Mouse (Mus musculus): Measurements from ENCODE around the gene Rxrg. TPM values are rescaled to one million over a fixed set of nuclear protein-coding genes. Genes with fewer than 3 reads are reported as not detected.

Rxrg gene
- polyA plus RNA-seq, 1 experiment from 2014 or later = 8.2 TPM

DNA sequence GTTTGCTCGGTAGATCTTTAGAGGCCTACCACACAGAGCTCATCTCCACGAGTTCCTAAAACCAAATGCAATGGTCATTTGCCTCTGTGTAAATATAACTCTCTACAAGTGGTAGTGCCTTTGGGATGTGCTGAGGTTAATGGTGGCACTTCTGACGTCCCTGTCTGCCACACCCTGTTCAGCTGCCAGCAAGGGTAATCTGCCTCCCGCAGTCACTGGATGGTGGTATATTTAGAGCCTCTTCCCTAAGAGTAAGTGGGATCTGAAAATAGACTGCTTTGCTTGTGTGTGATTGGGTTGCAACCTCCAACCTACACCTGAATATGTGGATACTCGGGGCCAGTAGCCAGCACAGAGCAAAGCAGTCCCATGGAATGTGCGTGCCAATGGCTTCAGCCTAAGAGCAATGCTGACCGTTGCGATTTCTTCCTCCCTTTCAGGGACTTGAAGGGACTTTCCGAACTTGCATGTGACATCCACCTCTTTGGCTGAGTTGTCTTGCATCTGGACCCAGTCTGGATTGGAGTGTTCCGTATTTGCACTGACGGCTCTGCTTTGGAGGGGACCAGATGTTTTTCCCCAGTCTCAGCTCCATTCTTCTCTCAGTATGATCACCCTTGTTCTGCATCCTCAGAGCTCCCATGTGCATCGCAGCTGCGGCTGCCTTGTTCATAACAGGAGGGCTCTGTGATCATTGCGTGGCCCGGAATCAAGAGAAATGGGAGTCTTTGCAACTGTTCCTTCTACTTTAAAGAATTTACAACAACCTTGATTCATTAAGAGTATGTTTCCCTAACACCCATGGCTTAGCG is 9.2 kb upstream of the Rxrg start:
- no peaks in the 10 kb centered on the region for H3K9me3 ChIP-seq (ENCODE audit: control insufficient read depth, low read length)
- no peaks in the 10 kb centered on the region for H3K4me1 ChIP-seq (ENCODE audit: control insufficient read depth, insufficient read depth, low read length)
- H3K9ac ChIP-seq (ENCODE audit: low read length) = no peak overlapping the region
- DNase-seq (ENCODE audit: low spot score) (no peak), ATAC-seq (ENCODE audit: insufficient read depth, low FRiP score, low TSS enrichment) (no peak)
- 82% methylated on average over 16 of the region's 16 CpGs for WGBS
- H3K27ac ChIP-seq (ENCODE audit: low read depth, low read length) = no peak overlapping the region
- no peaks in the 10 kb centered on the region for H3K36me3 ChIP-seq (ENCODE audit: control insufficient read depth, insufficient read depth, low read length)
- no peak overlapping the region for H3K4me3 ChIP-seq (ENCODE audit: low read depth, low read length)
- no peaks in the 10 kb centered on the region for H3K27me3 ChIP-seq (ENCODE audit: control insufficient read depth, insufficient read depth, low read length)
- no peak overlapping the region for H3K4me2 ChIP-seq (ENCODE audit: low read depth)

DNA sequence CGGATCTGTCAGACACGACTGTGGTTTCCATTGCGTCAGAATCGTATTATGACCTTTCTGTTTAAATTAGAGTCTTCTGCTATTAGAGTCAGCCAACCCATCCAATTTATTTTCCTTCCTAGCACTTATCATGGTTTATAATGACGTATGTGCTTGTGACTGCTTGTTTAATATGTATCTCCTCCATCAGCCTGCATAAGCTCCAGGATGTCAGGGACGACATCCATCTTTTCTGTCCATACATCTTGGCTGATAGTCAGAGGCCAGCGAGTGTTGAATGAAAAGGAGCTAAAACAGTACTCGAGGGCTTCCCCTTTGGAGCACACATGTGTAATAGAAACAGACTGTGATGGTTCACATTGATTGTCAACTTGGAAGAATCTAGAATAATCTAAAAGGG is 6.0 kb upstream of the Rxrg start:
- no peaks in the 10 kb centered on the region for H3K4me1 ChIP-seq (ENCODE audit: control insufficient read depth, insufficient read depth, low read length)
- H3K4me2 ChIP-seq (ENCODE audit: low read depth) = no peak overlapping the region
- H3K27me3 ChIP-seq (ENCODE audit: control insufficient read depth, insufficient read depth, low read length) = no peaks in the 10 kb centered on the region
- no peaks in the 10 kb centered on the region for H3K36me3 ChIP-seq (ENCODE audit: control insufficient read depth, insufficient read depth, low read length)
- WGBS = 85% methylated on average over 8 of the region's 8 CpGs
- H3K4me3 ChIP-seq (ENCODE audit: low read depth, low read length) = no peak overlapping the region
- no peaks in the 10 kb centered on the region for H3K9me3 ChIP-seq (ENCODE audit: control insufficient read depth, low read length)
- no peak for DNase-seq (ENCODE audit: low spot score)
- H3K9ac ChIP-seq (ENCODE audit: low read length) = no peak overlapping the region
- ATAC-seq (ENCODE audit: insufficient read depth, low FRiP score, low TSS enrichment) = no peak
- H3K27ac ChIP-seq (ENCODE audit: low read depth, low read length) = no peak overlapping the region

DNA sequence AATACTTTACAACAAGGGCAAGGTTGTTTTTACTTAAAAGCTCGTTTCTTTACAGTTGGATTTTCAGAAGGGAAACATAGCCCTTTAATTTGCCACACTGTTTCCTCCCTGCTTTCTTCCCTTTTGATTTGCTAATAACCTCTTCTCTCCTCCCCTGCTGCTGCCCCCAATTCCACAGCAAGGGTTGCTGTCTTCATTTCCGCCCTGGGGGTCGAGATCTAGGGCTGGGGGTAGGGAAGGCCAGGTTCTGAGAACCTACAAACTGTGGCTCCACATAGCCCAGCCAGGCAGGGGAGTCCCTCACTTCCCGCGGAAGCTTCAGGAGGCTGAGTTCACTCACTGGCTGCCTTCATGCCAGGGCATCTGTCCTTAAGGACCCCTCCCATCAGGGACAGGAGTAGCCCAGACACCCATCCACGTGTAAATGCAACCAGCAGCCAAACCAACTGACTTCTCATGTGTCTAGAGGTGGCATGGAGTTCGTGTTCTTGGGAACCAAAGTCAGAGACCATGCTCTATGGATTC is 1.1 kb downstream of the Rxrg start:
- H3K27me3 ChIP-seq (ENCODE audit: control insufficient read depth, insufficient read depth, low read length) = no peaks in the 10 kb centered on the region
- no peaks in the 10 kb centered on the region for H3K9me3 ChIP-seq (ENCODE audit: control insufficient read depth, low read length)
- no peaks in the 10 kb centered on the region for H3K36me3 ChIP-seq (ENCODE audit: control insufficient read depth, insufficient read depth, low read length)
- no peak; the same call in 1 of the 2 replicates for ATAC-seq (ENCODE audit: insufficient read depth, low FRiP score, low TSS enrichment)
- H3K27ac ChIP-seq (ENCODE audit: low read depth, low read length) = no peak overlapping the region
- peak overlapping the region; percentile 29; the same call in 1 of the 2 replicates for H3K4me3 ChIP-seq (ENCODE audit: low read depth, low read length)
- WGBS = 7% methylated on average over 7 of the region's 7 CpGs
- DNase-seq (ENCODE audit: low spot score) = no peak
- H3K4me2 ChIP-seq (ENCODE audit: low read depth) = peak overlapping the region; percentile 68; the same call in 1 of the 2 replicates
- 0 out of 2 replicates have a peak, but pooled peaks cover 3% of the 10 kb centered on the region for H3K4me1 ChIP-seq (ENCODE audit: control insufficient read depth, insufficient read depth, low read length)
- no peak overlapping the region for H3K9ac ChIP-seq (ENCODE audit: low read length)

DNA sequence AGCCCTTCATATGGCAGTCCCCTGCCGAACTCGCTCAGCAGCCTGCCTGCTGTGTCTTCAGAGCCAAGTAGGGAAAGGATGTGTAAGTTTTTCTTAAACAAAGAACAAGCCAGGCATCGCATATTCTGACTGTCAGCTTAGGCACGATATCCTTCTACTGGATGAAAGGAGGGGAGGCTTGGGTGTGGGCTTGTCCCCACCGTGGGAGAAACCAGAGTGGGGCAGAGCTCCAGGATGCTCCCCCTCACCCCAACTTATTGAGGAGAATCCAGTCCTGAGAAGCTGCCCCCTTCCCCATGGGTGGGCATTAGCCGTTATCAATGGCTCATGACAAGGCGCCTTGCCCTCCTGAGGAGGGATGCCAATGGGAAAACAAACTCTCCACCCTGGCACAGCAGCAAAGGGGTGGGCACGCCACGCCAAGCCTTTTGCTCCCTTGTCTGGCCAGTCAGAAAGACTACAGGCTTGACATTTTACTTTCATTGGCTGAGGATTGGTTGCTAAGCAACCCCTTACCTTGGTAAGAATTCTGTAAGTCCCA is 10.1 kb downstream of the Rxrg start:
- Histone ChIP-seq H3K4me2 (ENCODE audit: low read depth) (no peak overlapping the region), H3K9me3 (ENCODE audit: control insufficient read depth, low read length) (no peaks in the 10 kb centered on the region), H3K4me1 (ENCODE audit: control insufficient read depth, insufficient read depth, low read length) (0 out of 2 replicates have a peak, but pooled peaks cover 2% of the 10 kb centered on the region), H3K27me3 (ENCODE audit: control insufficient read depth, insufficient read depth, low read length) (no peaks in the 10 kb centered on the region), H3K4me3 (ENCODE audit: low read depth, low read length) (no peak overlapping the region), H3K27ac (ENCODE audit: low read depth, low read length) (no peak overlapping the region), H3K9ac (ENCODE audit: low read length) (no peak overlapping the region), H3K36me3 (ENCODE audit: control insufficient read depth, insufficient read depth, low read length) (no peaks in the 10 kb centered on the region)
- DNase-seq (ENCODE audit: low spot score) = no peak
- 44% methylated on average over 9 of the region's 9 CpGs for WGBS
- peak; percentile 50; the same call in 1 of the 2 replicates for ATAC-seq (ENCODE audit: insufficient read depth, low FRiP score, low TSS enrichment)

- H3K4me3 ChIP-seq (ENCODE audit: low read depth, low read length) = no peak overlapping the region
- H3K27ac ChIP-seq (ENCODE audit: low read depth, low read length) = no peak overlapping the region
- ATAC-seq (ENCODE audit: insufficient read depth, low FRiP score, low TSS enrichment) (no peak), DNase-seq (ENCODE audit: low spot score) (no peak)
- no peaks in the 10 kb centered on the region for H3K36me3 ChIP-seq (ENCODE audit: control insufficient read depth, insufficient read depth, low read length)
- no peaks in the 10 kb centered on the region for H3K27me3 ChIP-seq (ENCODE audit: control insufficient read depth, insufficient read depth, low read length)
- no peaks in the 10 kb centered on the region for H3K4me1 ChIP-seq (ENCODE audit: control insufficient read depth, insufficient read depth, low read length)
- no peak overlapping the region for H3K4me2 ChIP-seq (ENCODE audit: low read depth)
- H3K9ac ChIP-seq (ENCODE audit: low read length) = no peak overlapping the region
- 85% methylated on average over 14 of the region's 14 CpGs for whole genome bisulfite sequencing
- H3K9me3 ChIP-seq (ENCODE audit: control insufficient read depth, low read length) = no peaks in the 10 kb centered on the region
Measured at GRCm38 (mm10) chr1:167617131-167617530, 18.9 kb downstream of the Rxrg start.

- no peak for DNase-seq (ENCODE audit: low spot score)
Measured at GRCm38 (mm10) chr1:167617995-167618489, 19.9 kb downstream of the Rxrg start.

GRCm38 (mm10) chr1:167620206-167620795 is 22.1 kb downstream of the Rxrg start:
- 75% methylated on average over 15 of the region's 15 CpGs for WGBS
- Histone ChIP-seq H3K27ac (ENCODE audit: low read depth, low read length) (no peak overlapping the region), H3K27me3 (ENCODE audit: control insufficient read depth, insufficient read depth, low read length) (no peaks in the 10 kb centered on the region), H3K9ac (ENCODE audit: low read length) (no peak overlapping the region), H3K4me2 (ENCODE audit: low read depth) (no peak overlapping the region), H3K9me3 (ENCODE audit: control insufficient read depth, low read length) (no peaks in the 10 kb centered on the region), H3K4me3 (ENCODE audit: low read depth, low read length) (no peak overlapping the region), H3K36me3 (ENCODE audit: control insufficient read depth, insufficient read depth, low read length) (no peaks in the 10 kb centered on the region), H3K4me1 (ENCODE audit: control insufficient read depth, insufficient read depth, low read length) (no peaks in the 10 kb centered on the region)
- ATAC-seq (ENCODE audit: insufficient read depth, low FRiP score, low TSS enrichment) = no peak
- DNase-seq (ENCODE audit: low spot score) = no peak

More at GRCm38 (mm10) chr1:167617995-167618489, 19.9 kb downstream of the Rxrg start:
- Histone ChIP-seq H3K9ac (ENCODE audit: low read length) (no peak overlapping the region), H3K4me3 (ENCODE audit: low read depth, low read length) (no peak overlapping the region), H3K27ac (ENCODE audit: low read depth, low read length) (no peak overlapping the region), H3K4me2 (ENCODE audit: low read depth) (no peak overlapping the region), H3K9me3 (ENCODE audit: control insufficient read depth, low read length) (no peaks in the 10 kb centered on the region), H3K4me1 (ENCODE audit: control insufficient read depth, insufficient read depth, low read length) (no peaks in the 10 kb centered on the region), H3K27me3 (ENCODE audit: control insufficient read depth, insufficient read depth, low read length) (no peaks in the 10 kb centered on the region), H3K36me3 (ENCODE audit: control insufficient read depth, insufficient read depth, low read length) (no peaks in the 10 kb centered on the region)
- WGBS = 86% methylated on average over 18 of the region's 18 CpGs
- ATAC-seq (ENCODE audit: insufficient read depth, low FRiP score, low TSS enrichment) = no peak

DNA sequence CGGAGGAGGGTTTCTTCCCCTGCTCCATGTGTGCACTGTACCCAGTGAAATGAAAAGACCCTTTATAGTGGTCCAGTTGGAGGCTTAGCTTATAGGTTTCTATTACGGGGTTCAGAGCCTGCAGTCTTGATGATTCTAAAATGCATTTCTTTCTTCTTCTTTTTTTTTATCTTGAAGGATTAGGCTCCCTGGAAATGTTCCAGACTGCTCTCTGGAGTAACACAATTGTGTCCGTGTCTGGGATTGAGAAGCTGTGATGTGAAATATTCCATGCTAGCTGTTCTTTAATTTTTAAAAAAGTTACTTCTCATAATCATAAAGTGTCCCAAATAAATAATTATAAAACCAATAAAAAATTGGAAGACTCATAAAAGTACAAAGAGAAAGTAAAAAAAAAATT is 26.9 kb downstream of the Rxrg start:
- no peaks in the 10 kb centered on the region for H3K4me1 ChIP-seq (ENCODE audit: control insufficient read depth, insufficient read depth, low read length)
- no peak overlapping the region for H3K27ac ChIP-seq (ENCODE audit: low read depth, low read length)
- DNase-seq (ENCODE audit: low spot score) (no peak), ATAC-seq (ENCODE audit: insufficient read depth, low FRiP score, low TSS enrichment) (no peak)
- H3K27me3 ChIP-seq (ENCODE audit: control insufficient read depth, insufficient read depth, low read length) = no peaks in the 10 kb centered on the region
- 90% methylated on average over 3 of the region's 3 CpGs for WGBS
- no peaks in the 10 kb centered on the region for H3K36me3 ChIP-seq (ENCODE audit: control insufficient read depth, insufficient read depth, low read length)
- no peak overlapping the region for H3K4me2 ChIP-seq (ENCODE audit: low read depth)
- no peak overlapping the region for H3K9ac ChIP-seq (ENCODE audit: low read length)
- H3K9me3 ChIP-seq (ENCODE audit: control insufficient read depth, low read length) = no peaks in the 10 kb centered on the region
- H3K4me3 ChIP-seq (ENCODE audit: low read depth, low read length) = no peak overlapping the region

All from neural tube, embryonic 11.5 days (tissue).